Mouse (Mus musculus) kidney, adult 2 months (tissue): Measurements from ENCODE around the gene Tas2r138.

Experiments
- CTCF ChIP-seq: fragments of 200-500 bp; conservative IDR thresholded peaks from 2 replicates; pipeline ENCODE4 v1.5.1; 2011; ENCODE audit warnings: low read depth, mild to moderate bottlenecking, control low read depth, low read length, moderate library complexity, mixed read lengths; ENCODE audit not compliant: insufficient read depth, insufficient read length
- POLR2A ChIP-seq: fragments of 200-500 bp; IDR thresholded peaks from one replicate; pipeline ENCODE4 v1.6.1; 2011; ENCODE audit warnings: low read depth, low read length, control low read depth

GRCm38 (mm10) chr6:40628406-40629000 lies 15.4 kb upstream of the Tas2r138 start, which contains the start of gene Mgam:
- TF ChIP-seq POLR2A (no peak), CTCF (no peak)
